In genomic region chr7:142249824-142250223, GRCm38 (mm10) we compare ENCODE assay signal across 9 mouse cellular contexts. TPM values are rescaled to one million over a fixed set of nuclear protein-coding genes. Genes with fewer than 3 reads are reported as not detected.
DNase-seq lines count a peak whose midpoint lies in the region; ATAC-seq lines count a peak whose summit lies in the region.
"Had no signal": no experiment of that assay in that cellular context is flagged by ENCODE, and none has a peak within 500 bp of the region (broad histone marks: within the 10 kb centered on the region; RNA-seq: fewer than 3 reads in every experiment).

No protein-coding gene starts in this region.

- peak; percentile 22 for DNase-seq in heart, adult 8-10 months (ENCODE audit: low spot score)
- DNase-seq in 3T3-L1 (ENCODE audit: low read depth, low spot score) (peak; percentile 58), NIH3T3 (ENCODE audit: low read depth) (peak; percentile 48)
- DNase-seq in embryo, embryonic 11.5 days (ENCODE audit: low read depth, low spot score) = peak; percentile 13
- DNase-seq in layer of hippocampus, adult 18-20 months (ENCODE audit: low spot score in 2 of 2) = peak; percentile 7 to 32
- peak; percentile 40 for DNase-seq in lung, postnatal 14 days
- DNase-seq in spleen, adult 12 weeks (ENCODE audit: low spot score) = no peak

- no peaks in the 10 kb centered on the region for H3K9me3 ChIP-seq in heart, embryonic 11.5 days (replicated peaks; ENCODE audit: control insufficient read depth, low read length)
- H3K9me3 ChIP-seq: lung, embryonic 15.5 days had no signal

- H3K4me2 ChIP-seq in heart, embryonic 11.5 days = no peak overlapping the region
- H3K4me2 ChIP-seq: lung, embryonic 15.5 days had no signal

- H3K4me3 ChIP-seq in heart, embryonic 11.5 days (ENCODE audit: low read depth, low read length) = no peak overlapping the region
- H3K4me3 ChIP-seq: lung, embryonic 15.5 days had no signal

- H3K9ac ChIP-seq in heart, embryonic 11.5 days (ENCODE audit: low read depth, low read length) = no peak overlapping the region
- H3K9ac ChIP-seq: lung, embryonic 15.5 days had no signal

- no peak overlapping the region for H3K27ac ChIP-seq in heart, embryonic 11.5 days (ENCODE audit: low read depth, low read length)
- H3K27ac ChIP-seq: lung, embryonic 15.5 days had no signal

- 0% methylated on average over 1 of the region's 1 CpGs for WGBS in heart, embryonic 11.5 days (ENCODE audit: insufficient replicate concordance)

- H3K4me1 ChIP-seq in heart, embryonic 11.5 days (ENCODE audit: control insufficient read depth, insufficient read depth, low read length) = no peaks in the 10 kb centered on the region
- H3K4me1 ChIP-seq: lung, embryonic 15.5 days had no signal

- no peaks in the 10 kb centered on the region for H3K36me3 ChIP-seq in heart, embryonic 11.5 days (ENCODE audit: control insufficient read depth, insufficient read depth, low read length)
- H3K36me3 ChIP-seq: lung, embryonic 15.5 days had no signal

- no peak for ATAC-seq in heart, embryonic 11.5 days (replicated peaks; ENCODE audit: insufficient number of reproducible peaks, low FRiP score, low TSS enrichment)

- no peaks in the 10 kb centered on the region for H3K27me3 ChIP-seq in heart, embryonic 11.5 days (ENCODE audit: control insufficient read depth, insufficient read depth, low read length)
- H3K27me3 ChIP-seq: lung, embryonic 15.5 days had no signal

RNA-seq across cellular contexts. Expression of gene Gm2431, which starts 8.3 kb away (rescaled TPM):
- not detected for total RNA-seq in heart, adult 8-10 months (2022)
- polyA plus RNA-seq in heart, embryonic 11.5 days (2014; fragmentation: Nextera tagmentation; extraction: Ambion mirVana) = not detected in 2 replicates
- total RNA-seq in layer of hippocampus, adult 18-20 months (2021) = not detected
- polyA plus RNA-seq: lung, embryonic 15.5 days had no signal

RNA-seq across cellular contexts. Expression of gene Gm40460, which starts 8.9 kb away (rescaled TPM):
- total RNA-seq in heart, adult 8-10 months (2022) = not detected
- not detected in 2 replicates for polyA plus RNA-seq in heart, embryonic 11.5 days (2014; fragmentation: Nextera tagmentation; extraction: Ambion mirVana)
- not detected for total RNA-seq in layer of hippocampus, adult 18-20 months (2021)
- polyA plus RNA-seq: lung, embryonic 15.5 days had no signal

RNA-seq across cellular contexts. Expression of gene Krtap5-5, which starts 20.1 kb away (rescaled TPM):
- total RNA-seq in heart, adult 8-10 months (2022) = under 1 TPM in 1 of 4 experiments, not detected in 3; 0.22 TPM
- not detected in 2 replicates for polyA plus RNA-seq in heart, embryonic 11.5 days (2014; fragmentation: Nextera tagmentation; extraction: Ambion mirVana)
- not detected for total RNA-seq in layer of hippocampus, adult 18-20 months (2021)
- polyA plus RNA-seq: lung, embryonic 15.5 days had no signal

RNA-seq across cellular contexts. Expression of gene Gm4559, which starts 24.3 kb away (rescaled TPM):
- total RNA-seq in heart, adult 8-10 months (2022) = not detected
- not detected in 2 replicates for polyA plus RNA-seq in heart, embryonic 11.5 days (2014; fragmentation: Nextera tagmentation; extraction: Ambion mirVana)
- total RNA-seq in layer of hippocampus, adult 18-20 months (2021) = not detected
- polyA plus RNA-seq: lung, embryonic 15.5 days had no signal

RNA-seq across cellular contexts. Expression of gene Gm7579, which starts 38.2 kb away (rescaled TPM):
- not detected for total RNA-seq in heart, adult 8-10 months (2022)
- polyA plus RNA-seq in heart, embryonic 11.5 days (2014; fragmentation: Nextera tagmentation; extraction: Ambion mirVana) = not detected in 2 replicates
- total RNA-seq in layer of hippocampus, adult 18-20 months (2021) = not detected
- polyA plus RNA-seq: lung, embryonic 15.5 days had no signal
